Mouse (Mus musculus): ENCODE data around the gene Lrp8. TPM values are rescaled to one million over a fixed set of nuclear protein-coding genes. Genes with fewer than 3 reads are reported as not detected.

Lrp8 gene
- polyA plus RNA-seq, 1 experiment from 2014 or later: 42.6 TPM

DNA sequence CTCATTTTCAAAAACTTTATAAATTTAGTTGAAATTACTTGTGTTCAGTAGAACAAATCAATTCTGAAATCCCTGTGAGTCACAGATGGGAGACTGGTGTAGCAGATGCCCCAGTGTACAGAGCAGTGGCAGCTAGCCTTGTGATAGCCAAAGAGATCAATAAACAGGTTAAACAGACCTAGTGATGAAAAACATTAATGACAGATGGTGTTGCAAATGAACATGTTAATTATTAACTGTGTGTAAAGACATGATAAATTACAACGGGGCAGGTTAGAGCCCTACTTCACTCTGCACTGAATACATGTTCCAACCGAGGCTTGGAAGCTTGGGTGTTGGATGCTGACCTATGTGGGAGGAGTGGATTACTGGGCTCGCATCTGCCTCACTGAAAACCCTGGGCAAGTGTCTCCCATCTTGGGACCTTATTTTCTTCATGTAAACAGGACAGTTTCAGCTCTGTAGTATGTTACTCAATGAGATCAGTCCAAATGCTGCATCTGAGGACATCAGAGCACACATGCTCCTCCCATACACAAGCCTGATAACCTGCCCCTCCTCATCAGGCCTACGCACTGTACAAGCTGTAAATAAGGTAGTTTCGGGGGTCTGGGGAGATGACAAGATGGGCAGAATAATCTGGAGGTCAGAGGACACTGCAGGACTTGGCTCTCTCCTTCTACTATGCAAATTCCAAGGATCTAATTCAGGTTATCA lies 97.3 kb downstream of the Lrp8 start:
- ATAC-seq: no peak
- H3K4me1 ChIP-seq: no peaks in the 10 kb centered on the region
- WGBS: 90% methylated on average over 5 of the region's 5 CpGs
- peaks cover 69% of the 10 kb centered on the region for H3K36me3 ChIP-seq (ENCODE audit: poor library complexity, severe bottlenecking)
- H3K27me3 ChIP-seq: no peaks in the 10 kb centered on the region
- no peak overlapping the region for H3K4me2 ChIP-seq
- H3K9ac ChIP-seq: no peak overlapping the region
- no peak overlapping the region for H3K27ac ChIP-seq
- no peaks in the 10 kb centered on the region for H3K9me3 ChIP-seq (replicated peaks)
- no peak overlapping the region for H3K4me3 ChIP-seq

DNA sequence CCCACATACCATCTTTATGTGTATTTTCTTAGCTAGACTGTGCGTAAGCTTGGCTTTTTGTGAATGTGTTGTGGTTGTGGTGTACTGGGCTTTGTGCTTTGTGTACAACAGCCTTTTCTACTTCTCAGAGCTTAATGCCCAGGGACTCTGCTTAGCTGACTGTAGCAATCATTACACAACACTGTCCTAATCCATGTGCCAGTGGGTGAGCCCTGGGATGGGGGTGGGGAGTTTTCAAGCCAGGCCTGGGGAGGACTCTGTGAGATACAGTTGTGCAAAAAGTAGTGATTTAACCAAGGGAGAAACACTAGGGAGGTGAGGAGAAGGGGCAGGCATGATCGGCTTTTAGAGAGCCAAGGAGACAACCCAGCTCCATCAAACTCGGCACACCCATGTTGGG lies 98.1 kb downstream of the Lrp8 start:
- Histone ChIP-seq H3K9me3 (replicated peaks) (no peaks in the 10 kb centered on the region), H3K27me3 (no peaks in the 10 kb centered on the region), H3K4me2 (no peak overlapping the region), H3K4me1 (no peaks in the 10 kb centered on the region), H3K27ac (no peak overlapping the region), H3K9ac (no peak overlapping the region), H3K4me3 (no peak overlapping the region), H3K36me3 (ENCODE audit: poor library complexity, severe bottlenecking) (peaks cover 60% of the 10 kb centered on the region)
- no peak for ATAC-seq
- 90% methylated on average over 3 of the region's 3 CpGs for WGBS

DNA sequence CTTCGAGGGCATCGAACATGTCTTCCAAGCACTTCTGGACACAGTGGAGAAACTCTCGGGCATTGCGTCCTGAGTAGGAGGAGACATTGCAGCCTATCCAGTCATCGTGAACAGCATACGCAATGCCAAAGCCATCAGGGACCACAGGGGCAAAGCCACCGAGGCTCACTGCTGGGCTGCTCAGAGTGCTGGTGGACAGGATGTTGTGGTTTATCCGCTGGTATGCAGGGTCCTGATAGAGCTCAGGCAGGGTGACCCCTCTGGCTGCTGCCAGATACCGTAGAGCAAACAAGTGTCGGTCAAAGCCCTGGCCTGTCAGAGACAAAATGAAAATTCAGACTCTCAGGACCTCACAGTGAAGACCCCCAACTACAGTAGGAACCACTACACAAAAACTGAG lies 102.2 kb downstream of the Lrp8 start:
- no peaks in the 10 kb centered on the region for H3K9me3 ChIP-seq (replicated peaks)
- H3K4me2 ChIP-seq: no peak overlapping the region
- H3K36me3 ChIP-seq (ENCODE audit: poor library complexity, severe bottlenecking): peaks cover 45% of the 10 kb centered on the region
- H3K4me1 ChIP-seq: no peaks in the 10 kb centered on the region
- no peak overlapping the region for H3K9ac ChIP-seq
- H3K27me3 ChIP-seq: no peaks in the 10 kb centered on the region
- no peak overlapping the region for H3K4me3 ChIP-seq
- 96% methylated on average over 10 of the region's 10 CpGs for WGBS
- no peak for ATAC-seq
- H3K27ac ChIP-seq: no peak overlapping the region

DNA sequence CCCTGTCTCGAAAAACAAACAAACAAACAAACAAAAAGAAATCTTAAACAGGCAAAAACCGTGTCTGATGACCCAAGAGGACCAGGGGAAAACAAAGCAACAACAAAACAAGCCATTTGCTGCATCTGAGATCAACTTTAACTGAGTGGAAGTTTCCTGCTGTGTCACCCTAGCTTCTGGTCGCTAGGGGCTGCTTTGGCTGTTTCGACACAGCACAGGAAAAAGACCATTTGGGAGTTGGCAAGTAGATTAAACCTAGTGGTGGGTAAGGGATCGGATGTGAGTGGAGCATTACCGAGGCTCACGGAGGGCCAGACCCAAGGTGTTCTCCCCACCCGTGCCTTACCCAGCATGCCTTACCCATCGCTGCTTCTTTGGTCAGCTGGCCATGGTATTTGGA lies 104.5 kb downstream of the Lrp8 start:
- ATAC-seq: no peak
- no peak overlapping the region for H3K4me2 ChIP-seq
- WGBS: 92% methylated on average over 9 of the region's 9 CpGs
- H3K4me3 ChIP-seq: no peak overlapping the region
- H3K36me3 ChIP-seq (ENCODE audit: poor library complexity, severe bottlenecking): peaks cover 55% of the 10 kb centered on the region
- no peak overlapping the region for H3K27ac ChIP-seq
- H3K9ac ChIP-seq: no peak overlapping the region
- H3K9me3 ChIP-seq (replicated peaks): no peaks in the 10 kb centered on the region
- H3K4me1 ChIP-seq: no peaks in the 10 kb centered on the region
- no peaks in the 10 kb centered on the region for H3K27me3 ChIP-seq

DNA sequence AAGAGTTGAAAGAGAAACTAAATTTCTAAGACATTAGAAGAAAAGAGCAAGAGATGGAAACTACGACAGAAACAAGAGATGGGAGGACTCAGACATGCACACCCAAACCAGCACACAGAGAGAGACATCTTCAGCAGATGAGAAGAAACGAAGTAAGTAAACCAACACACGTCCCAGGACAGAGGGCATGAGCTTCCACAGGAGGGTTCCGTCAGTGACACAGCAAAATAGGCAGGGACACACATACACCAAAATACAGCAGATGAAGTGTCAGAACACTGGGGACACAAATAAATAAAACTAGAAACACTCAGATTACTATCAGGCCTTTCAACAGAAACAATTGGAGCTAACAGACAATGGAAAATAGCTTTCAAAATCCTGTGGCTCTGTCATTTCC lies 108.0 kb downstream of the Lrp8 start:
- H3K36me3 ChIP-seq (ENCODE audit: poor library complexity, severe bottlenecking): peaks cover 58% of the 10 kb centered on the region
- no peaks in the 10 kb centered on the region for H3K9me3 ChIP-seq (replicated peaks)
- no peak overlapping the region for H3K4me2 ChIP-seq
- no peak for ATAC-seq
- no peaks in the 10 kb centered on the region for H3K27me3 ChIP-seq
- no peaks in the 10 kb centered on the region for H3K4me1 ChIP-seq
- no peak overlapping the region for H3K4me3 ChIP-seq
- no peak overlapping the region for H3K27ac ChIP-seq
- 91% methylated on average over 4 of the region's 4 CpGs for WGBS
- no peak overlapping the region; the same call in 1 of the 2 replicates for H3K9ac ChIP-seq

DNA sequence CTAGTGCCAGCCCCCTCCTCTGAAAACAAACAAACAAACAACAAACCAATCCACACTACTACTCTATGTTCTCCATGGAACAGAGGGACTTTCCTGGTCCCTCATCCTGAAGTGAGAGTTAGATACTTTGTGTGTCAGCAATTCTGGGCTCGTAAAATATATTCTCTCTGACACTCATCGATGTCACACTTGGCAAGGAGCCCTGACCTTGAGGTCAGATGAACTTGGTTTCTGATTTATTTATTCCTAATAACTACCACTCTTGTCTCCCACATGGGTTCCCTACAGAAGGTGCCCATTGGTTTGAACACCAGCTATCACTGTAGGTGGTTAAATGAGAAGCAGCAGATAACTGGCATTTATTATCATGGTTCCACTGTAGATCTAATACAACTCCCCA lies 118.3 kb downstream of the Lrp8 start:
- no peaks in the 10 kb centered on the region for H3K9me3 ChIP-seq (replicated peaks)
- H3K27me3 ChIP-seq: no peaks in the 10 kb centered on the region
- H3K9ac ChIP-seq: no peak overlapping the region
- no peak overlapping the region for H3K4me3 ChIP-seq
- no peak overlapping the region for H3K4me2 ChIP-seq
- H3K36me3 ChIP-seq (ENCODE audit: poor library complexity, severe bottlenecking): 0 out of 2 replicates have a peak, but pooled peaks cover 5% of the 10 kb centered on the region
- no peak overlapping the region for H3K27ac ChIP-seq
- no peak for ATAC-seq
- peaks cover 16% of the 10 kb centered on the region for H3K4me1 ChIP-seq
- WGBS: 95% methylated on average over 2 of the region's 2 CpGs

DNA sequence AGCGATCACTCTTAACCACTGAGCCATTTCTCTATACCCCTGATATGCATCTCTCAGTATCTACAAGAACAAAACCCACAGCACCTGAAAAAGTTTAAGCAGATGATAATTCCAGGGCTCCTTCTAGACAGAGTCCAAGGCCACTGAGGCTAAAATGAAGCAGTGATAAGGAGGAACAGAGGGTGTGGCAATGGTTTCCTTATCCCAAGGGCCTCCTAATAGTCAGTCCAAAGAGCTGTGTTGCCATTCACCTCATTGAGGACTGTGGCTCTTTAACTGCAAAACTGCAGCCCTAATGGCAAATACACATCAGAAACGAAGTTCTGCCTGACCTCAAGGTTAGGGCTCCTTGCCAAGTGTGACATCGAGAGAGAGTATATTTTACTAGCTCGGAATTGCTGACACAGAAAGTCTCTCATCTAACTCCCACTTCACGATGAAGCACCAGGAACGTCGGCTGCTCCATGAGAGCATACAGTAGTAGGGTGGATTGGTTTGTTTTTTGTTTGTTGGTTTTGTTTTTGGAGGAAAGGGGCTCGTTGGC lies 119.2 kb downstream of the Lrp8 start:
- H3K36me3 ChIP-seq (ENCODE audit: poor library complexity, severe bottlenecking): 0 out of 2 replicates have a peak, but pooled peaks cover 5% of the 10 kb centered on the region
- no peak overlapping the region for H3K4me3 ChIP-seq
- H3K27ac ChIP-seq: no peak overlapping the region
- no peaks in the 10 kb centered on the region for H3K27me3 ChIP-seq
- WGBS: 87% methylated on average over 8 of the region's 8 CpGs
- no peak overlapping the region for H3K9ac ChIP-seq
- no peak for ATAC-seq
- no peaks in the 10 kb centered on the region for H3K9me3 ChIP-seq (replicated peaks)
- H3K4me1 ChIP-seq: peaks cover 16% of the 10 kb centered on the region
- no peak overlapping the region for H3K4me2 ChIP-seq

DNA sequence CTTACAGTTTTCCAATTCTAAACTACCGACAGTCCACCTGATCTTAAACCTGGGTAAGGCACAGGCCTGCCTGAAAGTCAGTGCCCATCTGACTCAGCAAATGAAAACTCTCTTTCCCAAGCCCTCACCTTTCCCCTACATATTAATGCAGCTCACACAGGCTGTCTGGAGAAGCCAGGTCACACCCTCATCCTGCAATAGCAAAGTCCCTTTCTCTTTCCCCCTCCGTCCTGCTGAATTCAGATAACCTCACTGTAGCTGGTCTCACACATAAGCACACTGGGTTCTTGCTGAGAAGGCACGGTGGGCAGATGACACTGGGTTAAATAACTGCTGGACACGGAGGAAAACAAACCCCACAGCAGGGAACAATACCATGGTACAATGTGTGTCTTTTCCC lies 119.9 kb downstream of the Lrp8 start:
- Histone ChIP-seq H3K36me3 (ENCODE audit: poor library complexity, severe bottlenecking) (0 out of 2 replicates have a peak, but pooled peaks cover 5% of the 10 kb centered on the region), H3K27me3 (no peaks in the 10 kb centered on the region), H3K4me3 (no peak overlapping the region), H3K27ac (no peak overlapping the region), H3K4me2 (peak overlapping the region; percentile 81), H3K9me3 (replicated peaks) (no peaks in the 10 kb centered on the region), H3K4me1 (peaks cover 16% of the 10 kb centered on the region), H3K9ac (no peak overlapping the region)
- WGBS: 71% methylated on average over 4 of the region's 4 CpGs
- ATAC-seq: no peak

DNA sequence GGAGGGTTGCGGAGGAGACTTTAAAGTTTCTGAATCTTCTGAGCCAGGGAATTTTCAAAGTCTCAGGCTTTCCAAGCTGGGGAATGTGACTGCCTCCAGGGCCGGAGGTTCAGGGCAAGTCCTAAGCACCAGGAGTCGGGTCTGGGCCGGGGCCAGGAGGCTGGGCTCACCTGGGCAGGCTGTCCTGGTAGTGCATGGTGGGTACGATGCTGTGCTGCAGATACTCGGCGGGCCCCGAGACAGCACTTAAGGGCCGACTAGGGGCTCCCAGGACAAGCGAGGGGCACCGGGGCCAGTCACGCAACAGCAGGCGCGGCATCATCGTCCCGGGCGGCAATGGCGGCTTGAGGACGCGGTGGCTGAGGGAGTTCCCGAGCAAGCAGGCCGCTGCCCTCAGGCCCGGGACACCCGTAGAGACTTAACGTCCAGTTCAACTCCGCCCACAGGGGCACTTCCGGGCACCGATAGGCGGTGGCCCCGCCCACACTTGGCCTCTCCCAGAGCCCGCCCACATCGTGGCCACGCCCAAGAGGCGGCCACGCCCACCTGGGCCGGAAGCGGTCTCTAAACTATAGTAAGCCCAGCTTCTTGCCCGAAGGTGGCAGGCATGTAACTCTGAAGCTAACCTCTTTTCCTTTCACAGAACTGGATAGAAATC lies 121.2 kb downstream of the Lrp8 start, which contains the start of gene Cpt2:
Gene Cpt2, minus strand, starts transcription at position 466 of the 658 bp plus-strand sequence.
- H3K36me3 ChIP-seq (ENCODE audit: poor library complexity, severe bottlenecking): 0 out of 2 replicates have a peak, but pooled peaks cover 5% of the 10 kb centered on the region
- peak; percentile 93 for ATAC-seq
- H3K9ac ChIP-seq: peak within 1 kb of the TSS; percentile 84
- 1% methylated on average over 38 of the region's 38 CpGs for WGBS
- peak within 1 kb of the TSS; percentile 25; the same call in 1 of the 2 replicates for H3K27ac ChIP-seq
- no peaks in the 10 kb centered on the region for H3K27me3 ChIP-seq
- no peaks in the 10 kb centered on the region for H3K9me3 ChIP-seq (replicated peaks)
- peak within 1 kb of the TSS; percentile 81 for H3K4me2 ChIP-seq
- H3K4me1 ChIP-seq: peaks cover 16% of the 10 kb centered on the region
- H3K4me3 ChIP-seq: peak within 1 kb of the TSS; percentile 75

DNA sequence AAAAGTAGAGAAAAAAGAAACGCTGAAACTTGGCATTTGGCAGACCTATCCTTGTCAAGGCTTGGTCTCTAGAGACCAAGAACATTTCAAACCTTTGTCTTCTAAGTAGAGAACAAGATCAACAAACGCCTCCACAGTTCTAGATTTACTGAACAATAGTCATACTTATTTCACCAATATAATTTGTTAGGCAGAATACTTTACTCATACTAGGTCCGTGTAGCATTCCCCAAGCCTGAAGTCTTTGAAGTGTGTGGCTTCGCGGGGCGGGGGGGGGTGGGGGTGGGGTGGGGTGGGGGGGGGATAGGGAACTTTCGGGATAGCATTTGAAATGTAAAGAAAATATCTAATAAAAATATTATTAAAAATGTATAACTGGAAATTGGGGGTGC lies 121.7 kb downstream of the Lrp8 start:
- H3K4me2 ChIP-seq: peak overlapping the region; percentile 81
- H3K9ac ChIP-seq: no peak overlapping the region
- H3K4me3 ChIP-seq: peak overlapping the region; percentile 75
- no peak overlapping the region for H3K27ac ChIP-seq
- peaks cover 16% of the 10 kb centered on the region for H3K4me1 ChIP-seq
- 47% methylated on average over 7 of the region's 7 CpGs for WGBS
- 0 out of 2 replicates have a peak, but pooled peaks cover 5% of the 10 kb centered on the region for H3K36me3 ChIP-seq (ENCODE audit: poor library complexity, severe bottlenecking)
- no peak; the same call in 1 of the 2 replicates for ATAC-seq
- no peaks in the 10 kb centered on the region for H3K9me3 ChIP-seq (replicated peaks)
- no peaks in the 10 kb centered on the region for H3K27me3 ChIP-seq

Measured in forebrain, embryonic 13.5 days (tissue).